Comparison of ENCODE assay signal across 1 mouse cellular context in the genomic region with DNA sequence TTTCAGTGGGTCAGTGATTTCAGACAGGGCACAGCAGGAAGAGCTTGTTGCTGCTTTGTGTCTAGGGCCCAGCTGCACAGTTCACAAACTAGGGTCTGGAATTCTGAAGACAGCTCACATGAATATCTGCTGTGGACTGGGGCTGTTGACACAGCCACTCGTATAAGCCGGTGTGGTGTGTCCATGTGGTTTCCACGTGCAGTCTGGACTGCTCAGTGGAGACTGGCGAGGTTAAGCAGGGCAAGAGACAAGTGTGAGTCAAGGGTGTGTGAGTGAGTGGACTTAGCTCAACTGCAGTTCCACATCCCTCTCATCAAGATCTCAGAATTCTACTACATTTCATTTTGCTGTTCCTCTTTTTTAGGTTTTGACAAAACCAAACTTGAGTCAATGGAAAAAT.
TF ChIP-seq lines count a peak whose summit lies in the region.

No protein-coding gene starts in this region.

TF ChIP-seq in MEL, 35 proteins besides CTCF, POLR2A, EP300 and RAD21 (continued from another document):
- TF ChIP-seq JUND (IDR thresholded peaks at IDR 0.05; ENCODE audit: low read depth, low read length): no peak
